Mouse (Mus musculus) heart, embryonic 12.5 days (tissue): Measurements from ENCODE around the gene Poldip2. TPM values are rescaled to one million over a fixed set of nuclear protein-coding genes. Genes with fewer than 3 reads are reported as not detected.

Experiments
- ATAC-seq: fragments of 200-750 bp; cut with Nextera tagmentation; 2 replicates; pipeline ENCODE4 v1.8.0; 2017; ENCODE audit warnings: moderate TSS enrichment, moderate library complexity; ENCODE audit not compliant: insufficient number of reproducible peaks, low FRiP score
- H3K27ac ChIP-seq: fragments of 300-500 bp; sonication (generic); 2 replicates; pipeline ENCODE4 v1.5.1; 2016; ENCODE audit warnings: mild to moderate bottlenecking, moderate library complexity; ENCODE audit not compliant: poor library complexity, severe bottlenecking
- H3K27me3 ChIP-seq: fragments of 300-500 bp; sonication (generic); replicated peaks from 2 replicates; pipeline ENCODE4 v1.6.1; 2016; ENCODE audit warnings: mild to moderate bottlenecking, moderate library complexity
- H3K36me3 ChIP-seq: fragments of 300-500 bp; sonication (generic); 2 replicates; pipeline ENCODE4 v1.6.1; 2016; ENCODE audit warnings: mild to moderate bottlenecking, moderate library complexity
- H3K4me1 ChIP-seq: fragments of 300-500 bp; sonication (generic); replicated peaks from 2 replicates; pipeline ENCODE4 v1.6.1; 2016; ENCODE audit warnings: mild to moderate bottlenecking
- H3K4me2 ChIP-seq: fragments of 300-500 bp; sonication (generic); 2 replicates; pipeline ENCODE4 v1.6.1; 2016; ENCODE audit warnings: mild to moderate bottlenecking, moderate library complexity
- H3K4me3 ChIP-seq: fragments of 300-500 bp; sonication (generic); 2 replicates; pipeline ENCODE4 v1.5.1; 2016; ENCODE audit warnings: mild to moderate bottlenecking
- H3K9ac ChIP-seq: fragments of 300-500 bp; sonication (generic); 2 replicates; pipeline ENCODE4 v1.6.1; 2016; ENCODE audit warnings: mild to moderate bottlenecking, moderate library complexity
- H3K9me3 ChIP-seq: fragments of 300-500 bp; sonication (generic); replicated peaks from 2 replicates; pipeline ENCODE4 v1.6.1; 2016; ENCODE audit warnings: mild to moderate bottlenecking, moderate library complexity
- WGBS: fragments of 180-500 bp; shearing (Covaris S2); methylation state at CpG from one replicate; pipeline ENCODE4 v1.1.7; 2016; 5-methylcytosine and 5-hydroxymethylcytosine counted together
- polyA plus RNA-seq: library from polyadenylated mRNA; unstranded; fragments of >200 nt; fragmentation: Nextera tagmentation; extraction: Ambion mirVana; gene quantifications from 2 replicates; pipeline ENCODE4 v1.2.1, GENCODE M21; 2016

Gene Poldip2
- polyA plus RNA-seq, 1 experiment from 2014 or later, result 146 TPM

GRCm38 (mm10) chr11:78569806-78570205, 57.8 kb downstream of the Poldip2 start:
- Histone ChIP-seq H3K4me1 (peaks cover 17% of the 10 kb centered on the region), H3K36me3 (peaks cover 53% of the 10 kb centered on the region), H3K4me2 (no peak overlapping the region), H3K9me3 (no peaks in the 10 kb centered on the region), H3K9ac (no peak overlapping the region), H3K4me3 (no peak overlapping the region), H3K27me3 (no peaks in the 10 kb centered on the region), H3K27ac (peak overlapping the region; percentile 22)
- WGBS, result 53% methylated on average over 3 of the region's 3 CpGs
- ATAC-seq, result no peak

GRCm38 (mm10) chr11:78571441-78571840, 59.4 kb downstream of the Poldip2 start:
- no peaks in the 10 kb centered on the region for H3K9me3 ChIP-seq
- no peak overlapping the region for H3K9ac ChIP-seq
- no peak for ATAC-seq
- H3K4me2 ChIP-seq, result no peak overlapping the region
- H3K27me3 ChIP-seq, result no peaks in the 10 kb centered on the region
- peaks cover 14% of the 10 kb centered on the region for H3K4me1 ChIP-seq
- WGBS, result 95% methylated on average over 8 of the region's 8 CpGs
- H3K27ac ChIP-seq, result no peak overlapping the region
- peaks cover 58% of the 10 kb centered on the region for H3K36me3 ChIP-seq
- H3K4me3 ChIP-seq, result no peak overlapping the region

- H3K4me1 ChIP-seq, result peaks cover 10% of the 10 kb centered on the region; the same call in 1 of the 2 replicates
- peaks cover 60% of the 10 kb centered on the region for H3K36me3 ChIP-seq
- no peak overlapping the region for H3K9ac ChIP-seq
- no peak overlapping the region for H3K4me3 ChIP-seq
- no peak overlapping the region for H3K27ac ChIP-seq
- 85% methylated on average over 6 of the region's 6 CpGs for WGBS
- H3K9me3 ChIP-seq, result no peaks in the 10 kb centered on the region
- no peak for ATAC-seq
- no peak overlapping the region for H3K4me2 ChIP-seq
- no peaks in the 10 kb centered on the region for H3K27me3 ChIP-seq
Measured at GRCm38 (mm10) chr11:78571854-78572253, 59.9 kb downstream of the Poldip2 start.

Other genes with a start within 250 kb of the Poldip2 start
- 0.54 TPM in 1 of 2 replicates, not detected in the other for gene BC030499, start 221.4 kb upstream of the Poldip2 start, polyA plus RNA-seq
- 27.2 and 34.0 TPM in 2 replicates for gene Spag5, start 210.7 kb upstream of the Poldip2 start, polyA plus RNA-seq
- gene Aldoc, start 189.2 kb upstream of the Poldip2 start, polyA plus RNA-seq, result 10.0 and 12.6 TPM in 2 replicates
- gene Pigs, start 183.8 kb upstream of the Poldip2 start, polyA plus RNA-seq, result 71.4 and 75.6 TPM in 2 replicates
- 45.6 and 47.7 TPM in 2 replicates for gene Unc119, start 168.7 kb upstream of the Poldip2 start, polyA plus RNA-seq
- gene Foxn1, start 125.6 kb upstream of the Poldip2 start, polyA plus RNA-seq, result not detected in 2 replicates
- gene Slc13a2, start 90.0 kb upstream of the Poldip2 start, polyA plus RNA-seq, result not detected in 2 replicates
- gene Slc46a1, start 46.5 kb upstream of the Poldip2 start, polyA plus RNA-seq, result 6.0 and 7.3 TPM in 2 replicates
- gene Sarm1, start 14.4 kb upstream of the Poldip2 start, polyA plus RNA-seq, result 0.31 and 0.40 TPM in 2 replicates
- 0.45 and 3.6 TPM in 2 replicates for gene Vtn, start 13.1 kb upstream of the Poldip2 start, polyA plus RNA-seq
- not detected in 2 replicates for gene Sebox, start 8.7 kb upstream of the Poldip2 start, polyA plus RNA-seq
- 49.6 and 49.9 TPM in 2 replicates for gene Tmem199, start within 50 bp of the Poldip2 start, polyA plus RNA-seq
- gene Tnfaip1, start 24.1 kb downstream of the Poldip2 start, polyA plus RNA-seq, result 80.1 and 83.8 TPM in 2 replicates
- gene Ift20, start 24.2 kb downstream of the Poldip2 start, polyA plus RNA-seq, result 96.2 and 104 TPM in 2 replicates
- 58.4 and 65.9 TPM in 2 replicates for gene Tmem97, start 38.6 kb downstream of the Poldip2 start, polyA plus RNA-seq
- 13.4 and 13.7 TPM in 2 replicates for gene Nlk, start 185.2 kb downstream of the Poldip2 start, polyA plus RNA-seq
- gene Ccnq, start 239.5 kb downstream of the Poldip2 start, polyA plus RNA-seq, result 25.2 and 28.1 TPM in 2 replicates